Mouse (Mus musculus): ENCODE data around the gene Kcnb1. TPM values are rescaled to one million over a fixed set of nuclear protein-coding genes. Genes with fewer than 3 reads are reported as not detected.

The Kcnb1 gene
- polyA plus RNA-seq, 1 experiment from 2014 or later = 1.6 TPM

DNA sequence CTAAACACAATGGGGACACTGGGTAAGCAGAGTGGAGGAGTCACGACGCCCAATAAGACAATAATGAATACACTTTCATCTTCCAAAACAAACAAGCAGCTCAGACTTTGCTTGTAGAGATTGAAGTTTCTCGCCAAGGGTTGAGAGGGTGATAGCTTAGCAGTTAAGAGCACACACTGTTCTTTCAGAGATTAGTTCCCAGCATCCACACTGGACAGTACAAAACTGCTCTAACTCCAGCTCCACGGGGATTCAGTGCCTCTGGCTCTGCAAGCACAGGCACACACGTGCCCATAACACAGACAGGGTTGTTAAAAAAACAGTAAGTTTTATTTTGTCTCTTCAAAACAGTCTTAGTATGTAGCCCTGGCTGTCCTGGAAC, 133.0 kb downstream of the Kcnb1 start:
- ATAC-seq (ENCODE audit: low FRiP score, low TSS enrichment) = no peak
- H3K4me1 ChIP-seq (replicated peaks; ENCODE audit: control insufficient read depth, insufficient read depth) = 0 out of 2 replicates have a peak, but pooled peaks cover 6% of the 10 kb centered on the region
- no peak for DNase-seq (ENCODE audit: low spot score)
- H3K27me3 ChIP-seq (ENCODE audit: control insufficient read depth, insufficient read depth, low read length) = no peaks in the 10 kb centered on the region
- no peak overlapping the region for H3K4me3 ChIP-seq (ENCODE audit: low read depth, low read length)
- no peak overlapping the region for H3K9ac ChIP-seq (ENCODE audit: low read length)
- H3K27ac ChIP-seq (replicated peaks) = no peak overlapping the region
- no peaks in the 10 kb centered on the region for H3K9me3 ChIP-seq (ENCODE audit: control insufficient read depth, low read length)
- no peak overlapping the region for H3K4me2 ChIP-seq (replicated peaks; ENCODE audit: low read depth)
- peaks cover 23% of the 10 kb centered on the region for H3K36me3 ChIP-seq (ENCODE audit: control insufficient read depth, insufficient read depth, low read length)
- 83% methylated on average over 5 of the region's 5 CpGs for WGBS
- no peak for TF ChIP-seq CTCF (IDR thresholded peaks at IDR 0.05; ENCODE audit: low read depth)
- TF ChIP-seq EP300 (optimal IDR thresholded peaks at IDR 0.05) = no peak

DNA sequence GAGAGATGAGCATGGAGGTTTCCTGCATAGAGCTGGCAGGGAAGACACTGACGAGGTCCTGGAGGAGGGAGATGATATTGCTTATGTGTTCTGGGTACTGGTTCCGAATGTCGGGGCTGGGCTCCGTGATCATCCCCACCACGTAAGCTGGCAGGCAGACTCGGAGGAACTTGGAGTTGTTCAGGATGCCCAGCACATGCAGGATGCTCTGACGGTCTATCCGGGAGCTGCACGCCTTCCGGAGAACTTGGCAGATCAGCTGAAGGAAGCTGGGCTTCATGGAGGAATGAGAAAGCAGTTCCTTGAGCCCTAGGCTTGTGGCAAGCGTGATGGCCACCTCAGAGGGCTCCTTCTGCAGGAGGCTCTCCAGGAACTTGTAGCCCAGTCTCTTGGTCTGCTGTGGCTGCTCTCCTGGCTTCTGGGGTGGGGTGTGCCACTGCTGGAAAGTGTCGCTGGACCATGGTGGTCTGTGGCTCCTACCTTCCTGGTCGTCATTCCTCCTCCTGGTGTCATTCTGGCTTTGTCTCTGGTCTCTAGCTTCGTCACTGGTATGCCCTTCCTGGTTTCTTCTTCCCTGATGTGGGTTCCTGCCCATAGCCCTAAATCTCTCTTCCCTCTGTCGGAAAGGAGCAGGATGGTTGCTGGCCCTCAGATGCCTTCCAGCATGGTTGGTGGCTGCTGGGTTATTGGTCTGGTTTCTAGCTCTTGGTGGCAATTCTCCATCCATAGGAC, 133.6 kb downstream of the Kcnb1 start:
- ATAC-seq (ENCODE audit: low FRiP score, low TSS enrichment) (no peak), DNase-seq (ENCODE audit: low spot score) (no peak)
- Histone ChIP-seq H3K27me3 (ENCODE audit: control insufficient read depth, insufficient read depth, low read length) (no peaks in the 10 kb centered on the region), H3K27ac (replicated peaks) (no peak overlapping the region), H3K4me2 (replicated peaks; ENCODE audit: low read depth) (no peak overlapping the region), H3K9me3 (ENCODE audit: control insufficient read depth, low read length) (no peaks in the 10 kb centered on the region), H3K36me3 (ENCODE audit: control insufficient read depth, insufficient read depth, low read length) (peaks cover 23% of the 10 kb centered on the region), H3K9ac (ENCODE audit: low read length) (no peak overlapping the region), H3K4me1 (replicated peaks; ENCODE audit: control insufficient read depth, insufficient read depth) (0 out of 2 replicates have a peak, but pooled peaks cover 2% of the 10 kb centered on the region), H3K4me3 (ENCODE audit: low read depth, low read length) (no peak overlapping the region)
- TF ChIP-seq CTCF (IDR thresholded peaks at IDR 0.05; ENCODE audit: low read depth) (no peak), EP300 (optimal IDR thresholded peaks at IDR 0.05) (no peak)
- 95% methylated on average over 15 of the region's 15 CpGs for WGBS

DNA sequence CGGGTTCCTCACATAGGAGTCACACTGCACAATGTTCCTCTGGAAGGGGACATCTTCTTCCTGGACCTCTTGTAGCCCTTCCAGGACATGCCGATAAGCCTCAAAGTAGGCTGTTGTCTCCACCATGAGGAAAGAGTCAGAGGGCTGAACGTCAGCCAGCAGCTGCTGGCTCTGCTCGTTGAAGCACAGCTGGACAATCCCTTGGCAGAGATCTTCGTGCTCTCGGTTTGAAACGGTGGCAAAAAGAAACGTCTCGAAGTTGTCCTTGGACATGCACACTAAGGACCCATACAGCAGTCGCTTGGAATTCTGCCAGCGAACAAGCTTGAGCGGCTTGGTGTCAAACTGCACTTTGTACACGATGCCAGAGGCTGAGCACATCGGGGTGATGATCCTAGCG, 134.6 kb downstream of the Kcnb1 start:
- H3K4me1 ChIP-seq (replicated peaks; ENCODE audit: control insufficient read depth, insufficient read depth) = no peaks in the 10 kb centered on the region
- WGBS = 69% methylated on average over 15 of the region's 15 CpGs
- H3K9me3 ChIP-seq (ENCODE audit: control insufficient read depth, low read length) = no peaks in the 10 kb centered on the region
- ATAC-seq (ENCODE audit: low FRiP score, low TSS enrichment) (no peak), DNase-seq (ENCODE audit: low spot score) (no peak)
- H3K36me3 ChIP-seq (ENCODE audit: control insufficient read depth, insufficient read depth, low read length) = peaks cover 23% of the 10 kb centered on the region
- no peaks in the 10 kb centered on the region for H3K27me3 ChIP-seq (ENCODE audit: control insufficient read depth, insufficient read depth, low read length)
- no peak for TF ChIP-seq EP300 (optimal IDR thresholded peaks at IDR 0.05)
- no peak for TF ChIP-seq CTCF (IDR thresholded peaks at IDR 0.05; ENCODE audit: low read depth)
- no peak overlapping the region for H3K4me2 ChIP-seq (replicated peaks; ENCODE audit: low read depth)
- H3K9ac ChIP-seq (ENCODE audit: low read length) = no peak overlapping the region
- H3K27ac ChIP-seq (replicated peaks) = no peak overlapping the region; the same call in 1 of the 2 replicates
- no peak overlapping the region for H3K4me3 ChIP-seq (ENCODE audit: low read depth, low read length)

DNA sequence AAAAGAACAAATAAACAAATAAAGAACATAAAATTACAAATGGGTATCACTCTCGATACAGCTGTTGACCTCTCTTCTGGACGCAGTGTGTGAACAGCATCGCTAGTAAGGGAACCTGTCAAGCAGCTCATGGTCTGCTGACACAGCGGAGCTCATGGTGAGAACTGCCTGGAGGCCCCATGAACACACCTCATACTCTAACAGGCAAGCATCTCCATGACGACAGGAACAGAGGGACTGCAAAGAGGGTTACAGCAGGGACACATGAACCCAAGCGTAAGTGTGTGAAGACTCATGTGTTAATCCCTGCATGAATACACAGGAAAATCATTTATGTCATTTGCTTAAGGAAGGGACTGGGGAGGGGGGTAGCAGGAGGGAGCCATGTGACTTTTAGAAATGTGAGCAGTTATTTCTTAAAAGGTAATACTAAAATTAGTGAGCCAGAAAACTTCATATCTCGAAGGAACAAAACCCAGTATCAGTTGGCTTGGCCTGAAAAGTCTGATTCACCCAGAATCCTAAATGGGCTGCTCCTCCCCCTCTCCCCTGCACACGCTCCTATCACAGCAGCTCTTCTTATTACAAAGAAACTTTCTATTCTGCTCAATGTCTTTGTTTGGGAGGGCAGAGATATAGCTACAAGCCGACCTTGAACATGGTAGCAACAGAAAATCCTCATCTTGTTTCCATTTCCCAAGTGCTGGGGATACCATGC, 136.7 kb downstream of the Kcnb1 start:
- no peak overlapping the region for H3K9ac ChIP-seq (ENCODE audit: low read length)
- no peak overlapping the region for H3K4me3 ChIP-seq (ENCODE audit: low read depth, low read length)
- no peak overlapping the region for H3K4me2 ChIP-seq (replicated peaks; ENCODE audit: low read depth)
- H3K9me3 ChIP-seq (ENCODE audit: control insufficient read depth, low read length) = no peaks in the 10 kb centered on the region
- no peaks in the 10 kb centered on the region for H3K4me1 ChIP-seq (replicated peaks; ENCODE audit: control insufficient read depth, insufficient read depth)
- no peaks in the 10 kb centered on the region for H3K27me3 ChIP-seq (ENCODE audit: control insufficient read depth, insufficient read depth, low read length)
- ATAC-seq (ENCODE audit: low FRiP score, low TSS enrichment) (no peak), DNase-seq (ENCODE audit: low spot score) (no peak)
- H3K36me3 ChIP-seq (ENCODE audit: control insufficient read depth, insufficient read depth, low read length) = peaks cover 23% of the 10 kb centered on the region
- no peak for TF ChIP-seq EP300 (optimal IDR thresholded peaks at IDR 0.05)
- TF ChIP-seq CTCF (IDR thresholded peaks at IDR 0.05; ENCODE audit: low read depth) = no peak
- 50% methylated on average over 9 of the region's 9 CpGs for WGBS
- H3K27ac ChIP-seq (replicated peaks) = no peak overlapping the region; the same call in 1 of the 2 replicates

DNA sequence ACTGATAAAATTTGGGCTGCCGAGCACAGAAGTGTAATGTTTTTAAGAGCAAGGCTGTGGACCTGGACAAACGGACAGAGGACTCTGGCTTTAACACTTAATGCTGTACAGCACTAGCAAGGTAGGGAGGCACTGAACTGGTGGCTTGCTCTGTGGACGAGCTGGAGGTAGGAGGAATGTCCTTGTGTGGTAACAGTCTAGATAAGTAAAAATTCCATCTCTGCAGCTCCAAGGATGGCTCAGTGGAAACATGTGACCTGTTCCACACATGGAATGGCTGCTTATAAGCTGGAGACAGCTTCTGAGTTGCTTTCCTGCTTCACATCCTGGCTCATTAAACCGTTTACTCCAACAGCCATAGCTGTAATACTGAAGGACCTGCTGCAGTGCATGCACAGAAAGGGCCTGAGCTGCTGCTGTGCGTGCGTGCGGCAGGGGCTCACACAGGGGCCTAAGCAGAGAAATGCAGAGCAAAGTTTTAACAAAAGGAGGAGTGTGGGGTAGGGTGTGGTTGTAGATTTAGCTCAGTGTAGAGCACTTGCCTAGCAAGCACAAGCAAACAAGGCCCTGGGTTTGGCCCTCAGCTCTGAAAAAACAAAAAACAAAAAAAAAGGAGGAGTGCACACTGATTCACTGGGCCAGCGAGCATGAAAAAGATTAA, 141.1 kb downstream of the Kcnb1 start:
- no peak for ATAC-seq (ENCODE audit: low FRiP score, low TSS enrichment)
- no peak for DNase-seq (ENCODE audit: low spot score)
- no peaks in the 10 kb centered on the region for H3K4me1 ChIP-seq (replicated peaks; ENCODE audit: control insufficient read depth, insufficient read depth)
- H3K9me3 ChIP-seq (ENCODE audit: control insufficient read depth, low read length) = no peaks in the 10 kb centered on the region
- H3K27me3 ChIP-seq (ENCODE audit: control insufficient read depth, insufficient read depth, low read length) = no peaks in the 10 kb centered on the region
- H3K4me3 ChIP-seq (ENCODE audit: low read depth, low read length) = no peak overlapping the region
- H3K9ac ChIP-seq (ENCODE audit: low read length) = 0 out of 2 replicates have a peak overlapping the region, but pooled peaks have one; percentile 4
- peak overlapping the region; percentile 25; the same call in 1 of the 2 replicates for H3K27ac ChIP-seq (replicated peaks)
- H3K4me2 ChIP-seq (replicated peaks; ENCODE audit: low read depth) = no peak overlapping the region
- TF ChIP-seq EP300 (optimal IDR thresholded peaks at IDR 0.05) (no peak), CTCF (IDR thresholded peaks at IDR 0.05; ENCODE audit: low read depth) (no peak)
- H3K36me3 ChIP-seq (ENCODE audit: control insufficient read depth, insufficient read depth, low read length) = peaks cover 17% of the 10 kb centered on the region
- 56% methylated on average over 8 of the region's 8 CpGs for WGBS

Measured in stomach, postnatal 0 days (tissue).